Mouse (Mus musculus) cerebellum, adult 9-10 months (tissue): ENCODE results near the gene Ptprr.
A peak's percentile ranks its signal among the peaks of the same experiment; 100 is the strongest.

Experiments
- DNase-seq: peaks from one replicate; pipeline ENCODE4 v3.0.0; 2022

Ptprr gene

GRCm38 (mm10) chr10:116199035-116199434, 181.0 kb downstream of the Ptprr start:
- DNase-seq: peak; percentile 42

GRCm38 (mm10) chr10:116201542-116201941, 183.5 kb downstream of the Ptprr start:
- DNase-seq: no peak

GRCm38 (mm10) chr10:116205580-116206358, 187.8 kb downstream of the Ptprr start:
- no peak for DNase-seq

- DNase-seq: no peak
Measured at GRCm38 (mm10) chr10:116206449-116206848, 188.4 kb downstream of the Ptprr start.

- peak; percentile 59 for DNase-seq
Measured at GRCm38 (mm10) chr10:116207987-116208726, 190.1 kb downstream of the Ptprr start.

- no peak for DNase-seq
Measured at GRCm38 (mm10) chr10:116208727-116209115, 190.7 kb downstream of the Ptprr start.

- no peak for DNase-seq
Measured at GRCm38 (mm10) chr10:116212127-116212526, 194.1 kb downstream of the Ptprr start.

- DNase-seq: no peak
Measured at GRCm38 (mm10) chr10:116220336-116221118, 202.5 kb downstream of the Ptprr start.

GRCm38 (mm10) chr10:116235299-116235698, 217.3 kb downstream of the Ptprr start:
- DNase-seq: no peak

- DNase-seq: no peak
Measured at GRCm38 (mm10) chr10:116242200-116242599, 224.2 kb downstream of the Ptprr start.

GRCm38 (mm10) chr10:116243373-116243772, 225.4 kb downstream of the Ptprr start:
- DNase-seq: no peak

- DNase-seq: no peak
Measured at GRCm38 (mm10) chr10:116245632-116246031, 227.6 kb downstream of the Ptprr start.

GRCm38 (mm10) chr10:116252668-116253067, 234.7 kb downstream of the Ptprr start:
- no peak for DNase-seq

- DNase-seq: no peak
Measured at GRCm38 (mm10) chr10:116253972-116254371, 236.0 kb downstream of the Ptprr start.

- DNase-seq: no peak
Measured at GRCm38 (mm10) chr10:116259298-116259697, 241.3 kb downstream of the Ptprr start.

- DNase-seq: no peak
Measured at GRCm38 (mm10) chr10:116260658-116261433, 242.8 kb downstream of the Ptprr start.

GRCm38 (mm10) chr10:116261559-116261958, 243.5 kb downstream of the Ptprr start:
- DNase-seq: no peak

- DNase-seq: no peak
Measured at GRCm38 (mm10) chr10:116264521-116264920, 246.5 kb downstream of the Ptprr start.

- no peak for DNase-seq
Measured at GRCm38 (mm10) chr10:116266561-116267433, 248.8 kb downstream of the Ptprr start.

- no peak for DNase-seq
Measured at GRCm38 (mm10) chr10:116267434-116267822, 249.4 kb downstream of the Ptprr start.

GRCm38 (mm10) chr10:116268343-116268742, 250.3 kb downstream of the Ptprr start:
- no peak for DNase-seq
